Mouse (Mus musculus): Measurements from ENCODE around the gene Misp. TPM values are rescaled to one million over a fixed set of nuclear protein-coding genes. Genes with fewer than 3 reads are reported as not detected.
A peak's percentile ranks its signal among the peaks of the same experiment; 100 is the strongest.

The Misp gene
- total and polyA plus RNA-seq, 3 experiments: not detected

- TF ChIP-seq MAFK (IDR thresholded peaks at IDR 0.05; ENCODE audit: insufficient replicate concordance, low read length): no peak
- no peak for TF ChIP-seq POLR2A (IDR thresholded peaks at IDR 0.05; ENCODE audit: low read depth, low read length)
- no peak for TF ChIP-seq ZMIZ1 (IDR thresholded peaks at IDR 0.05; ENCODE audit: low read depth, low read length)
- TF ChIP-seq USF2 (conservative IDR thresholded peaks at IDR 0.05; ENCODE audit: low read depth, low read length): no peak
- no peak for TF ChIP-seq KAT2A (IDR thresholded peaks at IDR 0.05; ENCODE audit: insufficient replicate concordance, low read length)
- no peak for TF ChIP-seq ZNF384 (IDR thresholded peaks at IDR 0.05; ENCODE audit: low read depth, low read length)
- 0 out of 2 replicates have a peak, but pooled peaks have one; percentile 24 for TF ChIP-seq TCF12 (IDR thresholded peaks at IDR 0.05; ENCODE audit: low read depth, low read length)
- no peak for TF ChIP-seq JUND (conservative IDR thresholded peaks at IDR 0.05; ENCODE audit: low read depth, low read length)
- TF ChIP-seq CTCF (conservative IDR thresholded peaks at IDR 0.05 in 1 of 2, IDR thresholded peaks at IDR 0.05 in 1 of 2; ENCODE audit: low read depth in 2 of 2, low read length in 2 of 2): peak; percentile 27 to 75; a peak in 3 of 4 replicates
- no peak for TF ChIP-seq MXI1 (IDR thresholded peaks at IDR 0.05; ENCODE audit: low read depth, low read length)
- TF ChIP-seq MAZ (IDR thresholded peaks at IDR 0.05; ENCODE audit: low read depth, low read length): no peak
- no peak for TF ChIP-seq ZKSCAN1 (IDR thresholded peaks at IDR 0.05; ENCODE audit: borderline replicate concordance, low read depth, low read length)
Measured at GRCm38 (mm10) chr10:79779784-79780663, 40.8 kb upstream of the Misp start (continued).

- TF ChIP-seq ELF1 (IDR thresholded peaks at IDR 0.05; ENCODE audit: low read depth, low read length) (no peak), RCOR1 (conservative IDR thresholded peaks at IDR 0.05; ENCODE audit: low read depth, low read length) (no peak), CTCF (conservative IDR thresholded peaks at IDR 0.05 in 1 of 2, IDR thresholded peaks at IDR 0.05 in 1 of 2; ENCODE audit: low read depth in 2 of 2, low read length in 2 of 2) (no peak), ZMIZ1 (IDR thresholded peaks at IDR 0.05; ENCODE audit: low read depth, low read length) (no peak), ZC3H11A (IDR thresholded peaks at IDR 0.05; ENCODE audit: low read depth, low read length) (no peak), SMC3 (IDR thresholded peaks at IDR 0.05; ENCODE audit: low read depth, low read length) (no peak), MAFK (IDR thresholded peaks at IDR 0.05; ENCODE audit: insufficient replicate concordance, low read length) (no peak), MEF2A (IDR thresholded peaks at IDR 0.05; ENCODE audit: borderline replicate concordance, low read depth, low read length) (no peak)
- no peaks in the 10 kb centered on the region for H3K36me3 ChIP-seq (replicated peaks in 1 of 2; ENCODE audit: control insufficient read depth in 1 of 2, insufficient read depth in 1 of 2, low read length in 1 of 2)
- H3K4me1 ChIP-seq (ENCODE audit: control insufficient read depth in 1 of 2, insufficient read depth in 2 of 2): peaks cover 14 to 37% of the 10 kb centered on the region in 2 experiments
- peak overlapping the region; percentile 20 to 69 (median 41) for H3K4me3 ChIP-seq (replicated peaks in 1 of 3; ENCODE audit: low read depth in 2 of 3, low read length in 2 of 3, poor library complexity in 1 of 3)
- H3K9me3 ChIP-seq (replicated peaks; ENCODE audit: low read length): no peaks in the 10 kb centered on the region
- H3K27me3 ChIP-seq (replicated peaks): peaks cover 66% of the 10 kb centered on the region
- peak; percentile 83 for DNase-seq (ENCODE audit: extremely low read depth)
- H3K27ac ChIP-seq (ENCODE audit: insufficient read depth, low read depth): no peak overlapping the region
- peak overlapping the region; percentile 96 for H3K4me2 ChIP-seq (ENCODE audit: insufficient read depth, low read depth, poor library complexity, severe bottlenecking)
- no peaks in the 10 kb centered on the region for H3K79me2 ChIP-seq (replicated peaks; ENCODE audit: control insufficient read depth, extremely low read depth, insufficient read depth, poor library complexity, severe bottlenecking)
- dilution Hi-C loops (cut with MboI; ENCODE audit: extremely low pct_ligation_motif_present, extremely low pct_unique_long_range_greater_than_20kb, low sequenced_read_pairs) (no loop called here), in situ Hi-C loops (cut with MboI; ENCODE audit: low pct_ligation_motif_present, low pct_unique_long_range_greater_than_20kb, low sequenced_read_pairs) (loop anchor here (5.0 kb wide), 1 partner anchor 88 kb away; no protein-coding TSS in a partner anchor)
- H3K9ac ChIP-seq (ENCODE audit: insufficient read depth, low read depth): no peak overlapping the region
Measured at GRCm38 (mm10) chr10:79780664-79781015, 40.1 kb upstream of the Misp start.

Measured in CH12.LX (cell line).